Comparison of ENCODE assay signal across 17 mouse cellular contexts in the genomic region with DNA sequence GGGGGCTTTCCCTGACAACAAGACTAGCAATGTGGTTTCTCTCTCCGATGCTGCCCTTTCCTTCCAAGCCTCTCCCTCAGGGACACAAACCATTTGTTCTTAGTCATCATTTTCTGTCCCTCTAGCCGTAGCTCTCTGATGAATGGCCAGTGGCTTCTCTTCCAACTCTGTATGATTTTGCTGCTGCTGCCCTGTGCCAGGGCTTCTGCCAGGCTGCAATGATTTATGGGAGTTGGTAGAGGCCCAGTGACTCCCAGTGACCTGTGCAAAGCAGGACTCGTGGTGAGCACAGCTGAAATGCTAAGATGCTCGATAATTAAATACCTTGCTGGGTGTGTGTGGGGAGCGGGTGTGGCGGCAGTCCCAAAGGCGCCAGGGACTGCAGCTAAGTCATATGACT. TPM values are rescaled to one million over a fixed set of nuclear protein-coding genes. Genes with fewer than 3 reads are reported as not detected.
DNase-seq lines count a peak whose midpoint lies in the region; ATAC-seq lines count a peak whose summit lies in the region.
"Had no signal": no experiment of that assay in that cellular context is flagged by ENCODE, and none has a peak within 500 bp of the region (broad histone marks: within the 10 kb centered on the region; RNA-seq: fewer than 3 reads in every experiment).

No protein-coding gene starts in this region.

- ATAC-seq in CD4-positive, CD25-positive, alpha-beta regulatory T cell, adult 4 months: no peak
- ATAC-seq: activated CD4-positive, CD25-positive, alpha-beta regulatory T cell, adult 4 months; forebrain, embryonic 15.5 days; hindbrain, embryonic 16.5 days; inflammation-experienced regulatory T-cells, adult 6 months; intestine, postnatal 0 days had no signal

- DNase-seq in cerebellum, postnatal 10 days: peak; percentile 36 to 38
- DNase-seq in cerebellum, postnatal 4 days (ENCODE audit: low spot score in 2 of 2): no peak
- DNase-seq in MN1 (ENCODE audit: low spot score): peak; percentile 80
- peak; percentile 51 for DNase-seq in adrenal gland, adult 8-10 months
- peak; percentile 38 to 50 for DNase-seq in adrenal gland, postnatal 36 days
- no peak for DNase-seq in T-cell, adult 2 months (ENCODE audit: low spot score)
- DNase-seq: cerebellum, adult 2 months; cerebellum, postnatal 14 days; gastrocnemius, postnatal 36 days; heart, adult 11 months; heart, postnatal 36 days had no signal

RNA-seq across cellular contexts. Expression of a gene that starts 26.5 kb away (rescaled TPM):
- total RNA-seq in adrenal gland, adult 8-10 months (2022): 10 to 100 TPM; 10.4 to 17.7 (median 13.3) TPM
- 1 to 10 TPM; 5.2 to 6.6 TPM for total RNA-seq in adrenal gland, postnatal 36 days (2021)
- polyA plus RNA-seq in CD4-positive, CD25-positive, alpha-beta regulatory T cell, adult 4 months (2017; shearing (Covaris generic)): 10 to 100 TPM; 10.1 to 13.9 TPM

Comparison
In these comparisons a context has a peak if more than half of its experiments do, and no peak if none do; other contexts are left out.
1. DNase-seq: peak in cerebellum, postnatal 10 days (2 of 2), MN1 (single experiment), adrenal gland, adult 8-10 months (single experiment) and adrenal gland, postnatal 36 days (2 of 2); none in cerebellum, postnatal 4 days (0 of 2) and T-cell, adult 2 months (single experiment).